Mouse (Mus musculus): ENCODE data around the gene 4931428L18Rik. TPM values are rescaled to one million over a fixed set of nuclear protein-coding genes. Genes with fewer than 3 reads are reported as not detected.

4931428L18Rik gene
- polyA plus RNA-seq, 1 experiment from 2014 or later: 0.25 TPM

DNA sequence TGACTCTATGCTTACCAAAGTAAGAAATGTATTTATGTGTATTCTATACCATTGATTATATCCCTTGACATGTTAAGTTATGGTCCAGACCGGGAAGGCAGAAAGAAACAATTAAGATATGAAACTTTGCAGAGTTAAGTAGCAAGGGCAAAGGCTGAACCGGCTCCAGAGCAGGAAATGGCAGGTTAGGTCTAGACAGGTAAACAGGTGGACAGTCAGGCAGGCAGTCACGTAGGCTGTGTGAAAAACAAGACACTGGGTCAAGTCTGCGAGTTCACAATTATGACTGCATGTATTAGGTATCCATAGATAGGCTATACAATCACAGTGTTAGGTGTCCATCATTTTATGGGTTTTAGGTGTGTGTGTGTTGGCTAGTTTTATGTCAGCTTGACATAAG, 133.8 kb downstream of the 4931428L18Rik start:
- ATAC-seq (ENCODE audit: insufficient read depth, low FRiP score): peak; percentile 69; the same call in 1 of the 2 replicates

DNA sequence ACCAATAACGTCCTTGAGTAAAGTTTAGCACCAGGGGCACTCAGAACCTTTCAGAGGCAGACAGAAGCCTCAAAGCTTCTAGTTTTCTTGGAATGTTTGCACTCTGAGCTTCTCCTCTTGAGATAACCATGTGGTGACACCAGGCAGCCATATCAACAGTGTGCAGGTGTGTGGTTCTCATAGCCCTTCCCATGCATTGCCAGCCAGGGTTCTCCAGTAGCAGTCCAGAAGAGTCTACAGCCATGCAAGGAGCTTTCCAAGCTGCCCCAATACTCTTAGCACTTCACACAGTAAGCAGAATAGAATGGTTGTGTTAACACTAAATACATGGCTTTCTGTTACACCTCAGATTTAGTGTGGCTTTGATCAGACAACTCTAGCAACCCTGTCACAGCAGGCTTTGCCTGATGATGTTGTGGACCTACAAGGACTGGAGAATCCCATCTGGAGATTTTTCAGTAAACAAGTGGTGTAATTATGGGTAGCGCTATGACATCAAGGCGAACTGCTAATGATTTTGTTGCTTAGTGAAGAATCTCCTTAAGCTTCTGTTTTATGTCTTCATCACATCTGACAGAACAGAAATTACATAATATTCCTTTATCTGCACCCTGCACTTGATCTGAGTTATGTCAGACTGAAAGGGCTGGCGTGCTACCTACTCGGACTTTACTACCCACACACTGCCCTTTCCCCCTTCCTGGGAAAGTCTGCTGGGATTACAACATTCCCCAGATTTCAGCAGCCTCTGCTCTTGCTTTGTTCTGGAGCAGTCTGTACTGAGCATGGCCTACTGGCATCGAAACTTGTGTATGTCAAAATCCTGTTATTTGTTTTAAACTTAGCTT, 149.7 kb downstream of the 4931428L18Rik start:
- Histone ChIP-seq H3K9ac (ENCODE audit: low read length) (no peak overlapping the region), H3K27ac (ENCODE audit: low read length) (no peak overlapping the region; the same call in 1 of the 2 replicates), H3K27me3 (ENCODE audit: control insufficient read depth, insufficient read depth, low read length) (no peaks in the 10 kb centered on the region), H3K4me3 (replicated peaks; ENCODE audit: low read length) (no peak overlapping the region), H3K36me3 (ENCODE audit: control insufficient read depth, insufficient read depth, low read length) (no peaks in the 10 kb centered on the region), H3K4me2 (ENCODE audit: low read depth, low read length) (no peak overlapping the region), H3K9me3 (replicated peaks; ENCODE audit: control insufficient read depth, low read length) (no peaks in the 10 kb centered on the region), H3K4me1 (ENCODE audit: control insufficient read depth, insufficient read depth, low read length) (no peaks in the 10 kb centered on the region)
- 47% methylated on average over 6 of the region's 6 CpGs for WGBS
- peak; percentile 29; the same call in 1 of the 2 replicates for ATAC-seq (ENCODE audit: insufficient read depth, low FRiP score)

More for the DNA sequence above, 133.8 kb downstream of the 4931428L18Rik start:
- Histone ChIP-seq H3K9ac (ENCODE audit: low read length) (no peak overlapping the region), H3K27me3 (ENCODE audit: control insufficient read depth, insufficient read depth, low read length) (no peaks in the 10 kb centered on the region), H3K36me3 (ENCODE audit: control insufficient read depth, insufficient read depth, low read length) (no peaks in the 10 kb centered on the region), H3K9me3 (replicated peaks; ENCODE audit: control insufficient read depth, low read length) (no peaks in the 10 kb centered on the region), H3K4me2 (ENCODE audit: low read depth, low read length) (no peak overlapping the region), H3K4me1 (ENCODE audit: control insufficient read depth, insufficient read depth, low read length) (no peaks in the 10 kb centered on the region), H3K27ac (ENCODE audit: low read length) (no peak overlapping the region), H3K4me3 (replicated peaks; ENCODE audit: low read length) (no peak overlapping the region)
- 69% methylated on average over 4 of the region's 4 CpGs for WGBS

DNA sequence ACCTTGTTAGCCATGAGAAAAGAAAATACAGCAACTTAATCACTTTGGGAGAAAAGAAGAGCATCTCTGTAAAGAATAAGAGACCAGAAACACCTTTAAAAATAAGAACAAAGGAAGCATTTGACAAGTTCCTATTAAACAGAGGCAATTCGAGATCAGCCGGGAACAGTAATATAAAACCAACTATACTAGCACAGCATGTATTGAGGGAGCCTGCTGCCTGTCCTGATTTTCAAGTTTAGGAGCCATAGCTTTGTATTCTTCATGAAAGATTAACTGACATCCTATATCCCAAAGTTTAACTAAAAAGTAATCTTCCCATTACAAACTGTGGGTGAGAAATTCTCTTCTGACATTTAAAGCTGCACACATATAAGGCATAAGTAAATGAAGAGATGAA, 151.3 kb downstream of the 4931428L18Rik start:
- H3K4me3 ChIP-seq (replicated peaks; ENCODE audit: low read length): no peak overlapping the region
- no peaks in the 10 kb centered on the region for H3K9me3 ChIP-seq (replicated peaks; ENCODE audit: control insufficient read depth, low read length)
- H3K9ac ChIP-seq (ENCODE audit: low read length): no peak overlapping the region
- H3K4me2 ChIP-seq (ENCODE audit: low read depth, low read length): no peak overlapping the region
- H3K27ac ChIP-seq (ENCODE audit: low read length): no peak overlapping the region
- H3K4me1 ChIP-seq (ENCODE audit: control insufficient read depth, insufficient read depth, low read length): no peaks in the 10 kb centered on the region
- no peaks in the 10 kb centered on the region for H3K27me3 ChIP-seq (ENCODE audit: control insufficient read depth, insufficient read depth, low read length)
- ATAC-seq (ENCODE audit: insufficient read depth, low FRiP score): no peak
- 71% methylated on average over 2 of the region's 2 CpGs for WGBS
- H3K36me3 ChIP-seq (ENCODE audit: control insufficient read depth, insufficient read depth, low read length): no peaks in the 10 kb centered on the region

DNA sequence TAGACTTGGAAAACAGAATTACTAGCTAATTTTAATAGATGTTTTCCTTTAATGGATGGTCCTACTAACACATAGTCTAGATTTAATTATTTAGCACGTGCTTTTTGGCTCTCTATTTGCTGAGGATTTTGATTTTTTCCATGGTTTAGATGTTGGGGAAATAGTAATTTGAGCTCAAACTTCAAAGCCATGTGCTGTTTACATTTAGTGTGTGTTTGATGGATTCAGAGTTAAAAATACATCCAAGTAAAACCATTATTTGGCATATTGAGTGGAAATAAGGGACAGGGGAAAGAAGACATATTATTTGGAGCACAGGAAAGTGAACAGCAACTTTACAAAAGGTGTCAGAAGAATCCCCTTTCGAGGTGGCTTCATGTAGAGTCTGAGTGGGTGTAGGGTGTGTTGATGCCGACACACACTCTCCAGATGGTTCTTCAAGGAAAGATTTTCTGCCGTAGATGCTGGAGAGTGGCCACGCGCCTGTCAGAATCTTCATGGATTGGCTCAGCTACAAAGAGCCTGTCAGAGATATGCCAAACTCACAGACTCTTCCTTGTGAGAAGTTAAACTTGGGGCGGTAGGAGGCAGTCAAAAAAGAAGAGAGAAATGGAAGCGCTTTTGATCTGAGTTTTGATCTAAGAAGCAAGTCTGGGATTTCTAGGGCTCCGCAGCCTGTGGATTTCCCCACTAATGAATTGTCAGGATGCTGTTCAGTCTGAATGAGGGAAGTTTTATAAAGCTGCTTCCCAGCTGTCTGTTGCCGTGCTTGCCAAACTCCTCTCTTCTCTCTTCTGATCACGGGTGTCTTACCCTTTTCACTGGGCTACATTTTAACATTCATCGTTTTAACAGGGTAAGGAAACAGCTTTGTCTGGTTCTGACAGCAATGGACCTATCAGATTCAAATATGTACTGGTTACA, 157.4 kb downstream of the 4931428L18Rik start:
- WGBS: 70% methylated on average over 12 of the region's 12 CpGs
- Histone ChIP-seq H3K9me3 (replicated peaks; ENCODE audit: control insufficient read depth, low read length) (no peaks in the 10 kb centered on the region; the same call in 1 of the 2 replicates), H3K9ac (ENCODE audit: low read length) (no peak overlapping the region), H3K36me3 (ENCODE audit: control insufficient read depth, insufficient read depth, low read length) (no peaks in the 10 kb centered on the region), H3K4me1 (ENCODE audit: control insufficient read depth, insufficient read depth, low read length) (no peaks in the 10 kb centered on the region), H3K27me3 (ENCODE audit: control insufficient read depth, insufficient read depth, low read length) (no peaks in the 10 kb centered on the region), H3K4me3 (replicated peaks; ENCODE audit: low read length) (no peak overlapping the region), H3K27ac (ENCODE audit: low read length) (no peak overlapping the region), H3K4me2 (ENCODE audit: low read depth, low read length) (no peak overlapping the region)
- ATAC-seq (ENCODE audit: insufficient read depth, low FRiP score): no peak

DNA sequence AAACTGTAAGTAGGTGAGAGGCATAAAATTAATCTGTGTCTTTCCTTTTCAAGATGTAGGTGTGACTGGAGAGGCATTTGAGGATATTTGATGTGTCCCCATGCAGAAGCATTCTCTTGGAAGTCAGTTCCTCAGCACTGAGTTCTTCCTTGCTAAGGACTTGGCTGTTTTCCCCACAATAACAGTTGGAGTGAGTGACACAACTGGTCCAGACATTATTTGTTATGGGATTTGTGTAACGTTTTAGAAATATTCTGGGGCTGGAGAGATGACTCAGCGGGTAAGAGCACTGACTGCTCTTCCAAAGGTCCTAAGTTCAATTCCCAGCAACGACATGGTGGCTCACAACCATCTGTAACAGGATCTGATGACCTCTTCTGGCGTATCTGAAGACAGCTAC, 162.7 kb downstream of the 4931428L18Rik start:
- Histone ChIP-seq H3K4me1 (ENCODE audit: control insufficient read depth, insufficient read depth, low read length) (no peaks in the 10 kb centered on the region), H3K4me2 (ENCODE audit: low read depth, low read length) (no peak overlapping the region), H3K4me3 (replicated peaks; ENCODE audit: low read length) (no peak overlapping the region), H3K27ac (ENCODE audit: low read length) (no peak overlapping the region), H3K9ac (ENCODE audit: low read length) (no peak overlapping the region), H3K36me3 (ENCODE audit: control insufficient read depth, insufficient read depth, low read length) (no peaks in the 10 kb centered on the region), H3K27me3 (ENCODE audit: control insufficient read depth, insufficient read depth, low read length) (no peaks in the 10 kb centered on the region), H3K9me3 (replicated peaks; ENCODE audit: control insufficient read depth, low read length) (no peaks in the 10 kb centered on the region)
- WGBS: 62% methylated on average over 4 of the region's 4 CpGs
- ATAC-seq (ENCODE audit: insufficient read depth, low FRiP score): no peak

DNA sequence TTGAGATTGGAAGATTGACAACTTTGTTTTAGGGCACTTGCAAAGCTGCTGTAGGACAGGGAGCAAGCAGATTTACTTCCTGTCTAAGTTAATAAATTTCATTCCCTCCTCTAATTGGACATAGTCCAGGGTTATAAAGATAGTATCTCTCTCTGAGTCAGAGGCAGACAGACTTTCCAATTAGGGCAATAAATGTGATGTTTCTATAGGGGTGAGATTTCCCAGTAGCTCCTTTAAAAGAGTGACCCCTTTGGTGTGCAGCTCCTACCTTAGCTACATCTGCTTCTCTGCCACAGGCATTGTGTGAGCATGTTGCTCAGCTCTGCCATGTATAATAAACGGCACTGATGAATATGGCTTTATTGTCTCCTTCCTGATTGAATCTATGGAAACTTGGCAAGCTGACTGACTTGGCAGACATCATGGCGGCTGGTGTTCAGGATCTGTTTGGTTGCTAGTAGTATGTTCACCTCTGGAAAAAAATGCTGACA, 163.6 kb downstream of the 4931428L18Rik start:
- WGBS: 54% methylated on average over 2 of the region's 2 CpGs
- Histone ChIP-seq H3K4me1 (ENCODE audit: control insufficient read depth, insufficient read depth, low read length) (no peaks in the 10 kb centered on the region), H3K27ac (ENCODE audit: low read length) (no peak overlapping the region), H3K27me3 (ENCODE audit: control insufficient read depth, insufficient read depth, low read length) (no peaks in the 10 kb centered on the region), H3K9me3 (replicated peaks; ENCODE audit: control insufficient read depth, low read length) (no peaks in the 10 kb centered on the region), H3K36me3 (ENCODE audit: control insufficient read depth, insufficient read depth, low read length) (no peaks in the 10 kb centered on the region), H3K4me2 (ENCODE audit: low read depth, low read length) (no peak overlapping the region), H3K4me3 (replicated peaks; ENCODE audit: low read length) (no peak overlapping the region), H3K9ac (ENCODE audit: low read length) (no peak overlapping the region)
- ATAC-seq (ENCODE audit: insufficient read depth, low FRiP score): peak; percentile 53; the same call in 1 of the 2 replicates

DNA sequence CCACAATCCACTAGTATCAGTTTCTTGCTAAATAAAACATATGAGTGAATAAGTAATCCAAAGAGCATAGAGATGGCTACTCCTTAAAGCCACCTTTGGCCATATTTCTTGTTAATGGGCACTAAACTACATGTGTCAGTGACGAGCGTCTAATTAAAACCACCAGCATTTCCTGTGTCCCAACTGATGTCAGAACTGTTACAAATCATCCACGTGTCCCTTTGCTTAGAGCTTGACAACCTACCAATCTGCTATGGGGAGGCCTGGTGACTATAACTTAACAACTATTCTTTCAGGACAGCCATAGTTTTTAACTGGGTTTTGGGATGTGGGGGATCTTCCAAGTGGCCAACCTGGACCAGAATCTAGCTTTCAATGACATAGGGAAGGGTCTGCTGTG, 164.3 kb downstream of the 4931428L18Rik start:
- Histone ChIP-seq H3K4me1 (ENCODE audit: control insufficient read depth, insufficient read depth, low read length) (no peaks in the 10 kb centered on the region), H3K4me2 (ENCODE audit: low read depth, low read length) (no peak overlapping the region), H3K27ac (ENCODE audit: low read length) (0 out of 2 replicates have a peak overlapping the region, but pooled peaks have one; percentile 8), H3K9ac (ENCODE audit: low read length) (no peak overlapping the region), H3K9me3 (replicated peaks; ENCODE audit: control insufficient read depth, low read length) (no peaks in the 10 kb centered on the region), H3K36me3 (ENCODE audit: control insufficient read depth, insufficient read depth, low read length) (no peaks in the 10 kb centered on the region), H3K4me3 (replicated peaks; ENCODE audit: low read length) (no peak overlapping the region), H3K27me3 (ENCODE audit: control insufficient read depth, insufficient read depth, low read length) (no peaks in the 10 kb centered on the region)
- WGBS: 67% methylated on average over 3 of the region's 3 CpGs
- no peak for ATAC-seq (ENCODE audit: insufficient read depth, low FRiP score)

DNA sequence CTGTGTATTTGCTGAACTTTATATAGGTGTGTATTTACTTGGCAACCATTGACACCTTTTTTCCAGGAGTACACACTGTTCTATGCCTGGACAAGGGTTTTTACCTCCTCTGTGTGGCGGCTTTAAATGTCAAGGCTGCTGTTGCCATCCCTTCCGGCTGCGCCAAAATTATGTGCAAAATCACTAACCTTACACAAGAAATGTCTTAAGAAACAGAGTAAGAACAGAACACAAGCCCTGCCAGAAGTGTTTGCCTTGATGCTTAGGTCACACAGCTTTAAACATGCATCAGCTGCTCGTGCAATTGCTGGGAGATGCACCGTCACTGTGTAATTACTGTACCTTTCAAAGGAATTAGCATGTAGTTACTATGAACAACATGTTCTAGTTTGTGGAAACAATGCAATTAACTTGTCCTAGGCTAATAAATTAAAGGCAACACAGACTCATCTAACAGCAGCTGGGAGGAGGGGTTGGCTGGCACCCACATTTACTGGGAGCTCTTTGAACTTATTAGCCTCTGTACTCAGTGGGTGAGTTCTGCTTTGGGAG, 171.0 kb downstream of the 4931428L18Rik start:
- no peaks in the 10 kb centered on the region for H3K36me3 ChIP-seq (ENCODE audit: control insufficient read depth, insufficient read depth, low read length)
- ATAC-seq (ENCODE audit: insufficient read depth, low FRiP score): no peak
- no peak overlapping the region for H3K27ac ChIP-seq (ENCODE audit: low read length)
- H3K9me3 ChIP-seq (replicated peaks; ENCODE audit: control insufficient read depth, low read length): no peaks in the 10 kb centered on the region
- whole genome bisulfite sequencing: 74% methylated on average over 5 of the region's 5 CpGs
- no peak overlapping the region for H3K4me3 ChIP-seq (replicated peaks; ENCODE audit: low read length)
- H3K4me1 ChIP-seq (ENCODE audit: control insufficient read depth, insufficient read depth, low read length): no peaks in the 10 kb centered on the region
- H3K4me2 ChIP-seq (ENCODE audit: low read depth, low read length): no peak overlapping the region
- no peaks in the 10 kb centered on the region for H3K27me3 ChIP-seq (ENCODE audit: control insufficient read depth, insufficient read depth, low read length)
- no peak overlapping the region for H3K9ac ChIP-seq (ENCODE audit: low read length)

Data from stomach, embryonic 16.5 days (tissue).